Mouse (Mus musculus): ENCODE measurements around the gene Afmid.

The Afmid gene

GRCm38 (mm10) chr11:117875681-117876080, 50.0 kb downstream of the Afmid start:
- in situ Hi-C loops (cut with MboI, MseI) = no loop called here

GRCm38 (mm10) chr11:117877917-117878745, 52.4 kb downstream of the Afmid start:
- in situ Hi-C loops (cut with MboI, MseI) = no loop called here

- in situ Hi-C loops (cut with MboI, MseI) = no loop called here
These were observed 53.2 kb downstream of the Afmid start for GRCm38 (mm10) chr11:117878892-117879291.

- in situ Hi-C loops (cut with MboI, MseI) = no loop called here
These were observed 54.0 kb downstream of the Afmid start for GRCm38 (mm10) chr11:117879676-117880075.

GRCm38 (mm10) chr11:117880336-117880976, 54.7 kb downstream of the Afmid start:
- in situ Hi-C loops (cut with MboI, MseI) = no loop called here

GRCm38 (mm10) chr11:117880977-117881358, 55.2 kb downstream of the Afmid start:
- in situ Hi-C loops (cut with MboI, MseI) = no loop called here

- in situ Hi-C loops (cut with MboI, MseI) = no loop called here
These were observed 56.1 kb downstream of the Afmid start for GRCm38 (mm10) chr11:117881787-117882186.

GRCm38 (mm10) chr11:117882208-117882607, 56.5 kb downstream of the Afmid start:
- in situ Hi-C loops (cut with MboI, MseI) = no loop called here

- in situ Hi-C loops (cut with MboI, MseI) = no loop called here
These were observed 60.3 kb downstream of the Afmid start for GRCm38 (mm10) chr11:117886000-117886399.

- in situ Hi-C loops (cut with MboI, MseI) = no loop called here
These were observed 62.6 kb downstream of the Afmid start for GRCm38 (mm10) chr11:117888168-117888852.

GRCm38 (mm10) chr11:117888853-117889822, 63.4 kb downstream of the Afmid start:
- in situ Hi-C loops (cut with MboI, MseI) = no loop called here

Measured in regulatory T cell (primary cell).